Mouse (Mus musculus) telencephalon, adult 2 months (tissue): Measurements from ENCODE around the gene Prss53.
A peak's percentile ranks its signal among the peaks of the same experiment; 100 is the strongest.

Experiments
- DNase-seq: peaks from one replicate; pipeline ENCODE4 v3.0.0-alpha.2; 2011; ENCODE audit warnings: low read depth, low spot score

The Prss53 gene

GRCm38 (mm10) chr7:127890798-127891197 is at the start of gene Prss53:
TSS of gene Prss53 (minus strand) at chr7:127890970.
- DNase-seq, result no peak

GRCm38 (mm10) chr7:127936216-127936884 is 45.6 kb upstream of the Prss53 start:
- DNase-seq, result no peak

GRCm38 (mm10) chr7:127935748-127936159 is 45.0 kb upstream of the Prss53 start:
- no peak for DNase-seq

GRCm38 (mm10) chr7:127935028-127935722 is 44.4 kb upstream of the Prss53 start:
- DNase-seq, result peak; percentile 95

GRCm38 (mm10) chr7:127934075-127934474 is 43.3 kb upstream of the Prss53 start:
- no peak for DNase-seq

GRCm38 (mm10) chr7:127932273-127933031 is 41.7 kb upstream of the Prss53 start:
- no peak for DNase-seq

GRCm38 (mm10) chr7:127931351-127932135 is 40.8 kb upstream of the Prss53 start:
- DNase-seq, result no peak

- DNase-seq, result no peak
Measured at GRCm38 (mm10) chr7:127930636-127931035, 39.9 kb upstream of the Prss53 start.

GRCm38 (mm10) chr7:127929923-127930322 is 39.2 kb upstream of the Prss53 start, which contains the start of gene Prss8:
TSS of gene Prss8 (minus strand) at chr7:127930104.
- DNase-seq, result no peak

- DNase-seq, result no peak
Measured at GRCm38 (mm10) chr7:127928596-127928995, 37.8 kb upstream of the Prss53 start.

GRCm38 (mm10) chr7:127927726-127928125 is 37.0 kb upstream of the Prss53 start:
- DNase-seq, result no peak

- DNase-seq, result no peak
Measured at GRCm38 (mm10) chr7:127926846-127927245, 36.1 kb upstream of the Prss53 start.

GRCm38 (mm10) chr7:127926066-127926465 is 35.3 kb upstream of the Prss53 start:
- DNase-seq, result no peak

GRCm38 (mm10) chr7:127925252-127925651 is 34.5 kb upstream of the Prss53 start:
- no peak for DNase-seq

- no peak for DNase-seq
Measured at GRCm38 (mm10) chr7:127923714-127924113, 32.9 kb upstream of the Prss53 start.

- DNase-seq, result peak; percentile 49
Measured at GRCm38 (mm10) chr7:127922451-127923275, 31.9 kb upstream of the Prss53 start.

GRCm38 (mm10) chr7:127921516-127921915 is 30.7 kb upstream of the Prss53 start:
- DNase-seq, result no peak

- no peak for DNase-seq
Measured at GRCm38 (mm10) chr7:127919290-127919689, 28.5 kb upstream of the Prss53 start.

GRCm38 (mm10) chr7:127918203-127918602 is 27.4 kb upstream of the Prss53 start:
- DNase-seq, result no peak

GRCm38 (mm10) chr7:127915293-127915692 is 24.5 kb upstream of the Prss53 start:
- DNase-seq, result no peak

GRCm38 (mm10) chr7:127912938-127913337 is 22.2 kb upstream of the Prss53 start:
- DNase-seq, result no peak
